Mouse (Mus musculus) liver, embryonic 11.5 days (tissue): ENCODE data around the gene Nipal4. TPM values are rescaled to one million over a fixed set of nuclear protein-coding genes. Genes with fewer than 3 reads are reported as not detected.

Source experiments
- ATAC-seq: fragments of 200-750 bp; cut with Nextera tagmentation; replicated peaks from 2 replicates; pipeline ENCODE4 v1.8.0; 2017; ENCODE audit warnings: moderate number of reproducible peaks, mild to moderate bottlenecking, moderate TSS enrichment, moderate library complexity; ENCODE audit not compliant: low FRiP score
- DNase-seq: peaks from one replicate; pipeline ENCODE4 v3.0.0-alpha.2; 2017; ENCODE audit warnings: low spot score
- H3K27ac ChIP-seq: fragments of 300-500 bp; sonication (generic); 2 replicates; pipeline ENCODE4 v1.5.1; 2014; ENCODE audit warnings: mild to moderate bottlenecking, low read depth, low read length, control low read depth
- H3K27me3 ChIP-seq: fragments of 300-500 bp; sonication (generic); replicated peaks from 2 replicates; pipeline ENCODE4 v1.6.1; 2014; ENCODE audit warnings: low read length, mixed read lengths; ENCODE audit not compliant: control insufficient read depth, insufficient read depth
- H3K36me3 ChIP-seq: fragments of 300-500 bp; sonication (generic); 2 replicates; pipeline ENCODE4 v1.6.1; 2014; ENCODE audit warnings: mild to moderate bottlenecking, low read length, moderate library complexity, mixed read lengths; ENCODE audit not compliant: control insufficient read depth, insufficient read depth
- H3K4me1 ChIP-seq: fragments of 300-500 bp; sonication (generic); replicated peaks from 2 replicates; pipeline ENCODE4 v1.6.1; 2014; ENCODE audit warnings: low read length, mixed read lengths; ENCODE audit not compliant: control insufficient read depth, insufficient read depth
- H3K4me2 ChIP-seq: fragments of 300-500 bp; sonication (generic); 2 replicates; pipeline ENCODE4 v1.6.1; 2014; ENCODE audit warnings: mild to moderate bottlenecking, control low read depth, moderate library complexity
- H3K4me3 ChIP-seq: fragments of 300-500 bp; sonication (generic); 2 replicates; pipeline ENCODE4 v1.5.1; 2014; ENCODE audit warnings: low read depth, low read length, control low read depth
- H3K9ac ChIP-seq: fragments of 300-500 bp; sonication (generic); 2 replicates; pipeline ENCODE4 v1.6.1; 2014; ENCODE audit warnings: low read depth, low read length, control low read depth
- H3K9me3 ChIP-seq: fragments of 300-500 bp; sonication (generic); 2 replicates; pipeline ENCODE4 v1.6.1; 2016; ENCODE audit warnings: low read length, inconsistent platforms, mixed read lengths; ENCODE audit not compliant: control insufficient read depth
- WGBS: fragments of 180-500 bp; shearing (Covaris S2); extraction: QIAGEN DNeasy Blood & Tissue Kit; methylation state at CpG from one replicate; pipeline ENCODE4 v1.1.7; 2014; 5-methylcytosine and 5-hydroxymethylcytosine counted together
- polyA plus RNA-seq: library from polyadenylated mRNA; unstranded; fragments of >200 nt; fragmentation: Nextera tagmentation; extraction: Ambion mirVana; gene quantifications from 2 replicates; pipeline ENCODE4 v1.2.1, GENCODE M21; 2014

Nipal4 gene
- polyA plus RNA-seq: 0.33 and 0.48 TPM in 2 replicates

- DNase-seq: peak; percentile 41
- WGBS: 3% methylated on average over 40 of the region's 40 CpGs
- no peak for ATAC-seq
- Histone ChIP-seq H3K27ac (no peak within 1 kb of the TSS), H3K4me3 (peak within 1 kb of the TSS; percentile 42), H3K4me1 (no peaks in the 10 kb centered on the region), H3K9ac (no peak within 1 kb of the TSS), H3K27me3 (peaks cover 26% of the 10 kb centered on the region), H3K4me2 (peak within 1 kb of the TSS; percentile 80), H3K9me3 (no peaks in the 10 kb centered on the region), H3K36me3 (no peaks in the 10 kb centered on the region)
These were observed at the start of gene Nipal4 for GRCm38 (mm10) chr11:46165866-46166585. Gene Nipal4 (minus strand): TSS chr11:46166508.

- DNase-seq (peak; percentile 43), ATAC-seq (peak; percentile 77)
- H3K9me3 ChIP-seq: no peaks in the 10 kb centered on the region
- H3K27ac ChIP-seq: peak overlapping the region; percentile 71; the same call in 1 of the 2 replicates
- H3K4me2 ChIP-seq: no peak overlapping the region
- H3K4me3 ChIP-seq: no peak overlapping the region
- peaks cover 12% of the 10 kb centered on the region for H3K4me1 ChIP-seq
- H3K27me3 ChIP-seq: no peaks in the 10 kb centered on the region
- WGBS: 18% methylated on average over 3 of the region's 3 CpGs
- H3K36me3 ChIP-seq: no peaks in the 10 kb centered on the region
- H3K9ac ChIP-seq: no peak overlapping the region
These were observed 49.0 kb upstream of the Nipal4 start for GRCm38 (mm10) chr11:46215354-46215753.

GRCm38 (mm10) chr11:46214368-46215230 is 48.3 kb upstream of the Nipal4 start:
- Histone ChIP-seq H3K27ac (peak overlapping the region; percentile 71), H3K9ac (no peak overlapping the region)

GRCm38 (mm10) chr11:46213844-46214243 is 47.5 kb upstream of the Nipal4 start:
- no peaks in the 10 kb centered on the region for H3K36me3 ChIP-seq
- 67% methylated on average over 5 of the region's 5 CpGs for WGBS
- H3K27me3 ChIP-seq: no peaks in the 10 kb centered on the region
- peaks cover 12% of the 10 kb centered on the region for H3K4me1 ChIP-seq
- no peaks in the 10 kb centered on the region for H3K9me3 ChIP-seq
- H3K4me2 ChIP-seq: no peak overlapping the region
- no peak for DNase-seq
- H3K4me3 ChIP-seq: no peak overlapping the region
- ATAC-seq: no peak
- no peak overlapping the region for H3K9ac ChIP-seq
- H3K27ac ChIP-seq: peak overlapping the region; percentile 71

More at GRCm38 (mm10) chr11:46214368-46215230, 48.3 kb upstream of the Nipal4 start:
- H3K4me3 ChIP-seq: no peak overlapping the region
- DNase-seq (no peak), ATAC-seq (no peak)
- 40% methylated on average over 14 of the region's 14 CpGs for WGBS
- no peaks in the 10 kb centered on the region for H3K27me3 ChIP-seq
- peaks cover 12% of the 10 kb centered on the region for H3K4me1 ChIP-seq
- H3K36me3 ChIP-seq: no peaks in the 10 kb centered on the region
- H3K9me3 ChIP-seq: no peaks in the 10 kb centered on the region
- no peak overlapping the region; the same call in 1 of the 2 replicates for H3K4me2 ChIP-seq

- Histone ChIP-seq H3K27ac (no peak overlapping the region), H3K36me3 (no peaks in the 10 kb centered on the region), H3K4me2 (no peak overlapping the region), H3K4me3 (no peak overlapping the region), H3K27me3 (no peaks in the 10 kb centered on the region), H3K4me1 (peaks cover 12% of the 10 kb centered on the region), H3K9ac (no peak overlapping the region), H3K9me3 (no peaks in the 10 kb centered on the region)
- DNase-seq (no peak), ATAC-seq (no peak)
- WGBS: 30% methylated on average over 3 of the region's 3 CpGs
These were observed 45.5 kb upstream of the Nipal4 start for GRCm38 (mm10) chr11:46211858-46212257.

GRCm38 (mm10) chr11:46209884-46210283 is 43.6 kb upstream of the Nipal4 start:
- WGBS: 52% methylated on average over 2 of the region's 2 CpGs
- H3K4me1 ChIP-seq: peaks cover 8% of the 10 kb centered on the region

GRCm38 (mm10) chr11:46205639-46206409 is 39.5 kb upstream of the Nipal4 start:
- Histone ChIP-seq H3K27me3 (no peaks in the 10 kb centered on the region), H3K4me1 (no peaks in the 10 kb centered on the region; the same call in 1 of the 2 replicates), H3K27ac (peak overlapping the region; percentile 30; the same call in 1 of the 2 replicates)

More at GRCm38 (mm10) chr11:46209884-46210283, 43.6 kb upstream of the Nipal4 start:
- Histone ChIP-seq H3K4me3 (no peak overlapping the region), H3K27me3 (no peaks in the 10 kb centered on the region), H3K27ac (no peak overlapping the region), H3K9ac (no peak overlapping the region), H3K36me3 (no peaks in the 10 kb centered on the region), H3K4me2 (no peak overlapping the region), H3K9me3 (no peaks in the 10 kb centered on the region)
- ATAC-seq (no peak), DNase-seq (no peak)

GRCm38 (mm10) chr11:46204841-46205240 is 38.5 kb upstream of the Nipal4 start:
- DNase-seq (no peak), ATAC-seq (no peak)
- Histone ChIP-seq H3K27me3 (no peaks in the 10 kb centered on the region), H3K4me2 (no peak overlapping the region), H3K27ac (no peak overlapping the region), H3K4me3 (no peak overlapping the region), H3K4me1 (no peaks in the 10 kb centered on the region; the same call in 1 of the 2 replicates), H3K9ac (no peak overlapping the region), H3K9me3 (no peaks in the 10 kb centered on the region), H3K36me3 (no peaks in the 10 kb centered on the region)
- 83% methylated on average over 9 of the region's 9 CpGs for WGBS

More at GRCm38 (mm10) chr11:46205639-46206409, 39.5 kb upstream of the Nipal4 start:
- WGBS: 55% methylated on average over 17 of the region's 17 CpGs
- Histone ChIP-seq H3K9ac (no peak overlapping the region), H3K4me3 (no peak overlapping the region), H3K4me2 (no peak overlapping the region), H3K36me3 (no peaks in the 10 kb centered on the region), H3K9me3 (no peaks in the 10 kb centered on the region)
- DNase-seq (no peak), ATAC-seq (no peak; the same call in 1 of the 2 replicates)
